Mouse (Mus musculus): ENCODE measurements around the gene Mkrn2os. TPM values are rescaled to one million over a fixed set of nuclear protein-coding genes. Genes with fewer than 3 reads are reported as not detected.
A peak's percentile ranks its signal among the peaks of the same experiment; 100 is the strongest.

The Mkrn2os gene
- total and polyA plus RNA-seq, 3 experiments, result not detected

DNA sequence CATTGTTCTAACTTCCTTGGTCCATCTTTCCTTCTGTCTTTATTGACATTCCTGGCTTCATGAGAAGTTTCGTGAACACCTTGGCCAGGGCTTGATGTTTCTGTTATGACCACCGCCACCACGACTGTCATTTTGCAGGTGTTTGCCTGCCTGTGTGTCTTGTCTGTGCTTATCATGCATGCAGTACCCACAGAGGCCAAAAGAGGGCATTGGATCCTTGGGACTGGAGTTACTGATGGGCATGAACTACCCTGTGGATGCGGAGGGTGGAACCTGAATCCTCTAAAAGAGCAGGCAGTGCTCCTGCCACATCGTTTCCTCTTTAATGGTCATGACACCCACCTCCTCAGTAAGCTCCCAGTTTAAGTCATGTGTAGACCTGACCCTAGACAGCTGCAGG is 46.1 kb downstream of the Mkrn2os start:
- peak; percentile 82 for DNase-seq (ENCODE audit: extremely low read depth)
- Histone ChIP-seq H3K4me2 (ENCODE audit: insufficient read depth, low read depth, poor library complexity, severe bottlenecking) (no peak overlapping the region), H3K79me2 (replicated peaks; ENCODE audit: control insufficient read depth, extremely low read depth, insufficient read depth, poor library complexity, severe bottlenecking) (no peaks in the 10 kb centered on the region; the same call in 1 of the 2 replicates), H3K4me3 (replicated peaks in 1 of 3; ENCODE audit: low read depth in 2 of 3, low read length in 2 of 3, poor library complexity in 1 of 3) (no peak overlapping the region), H3K36me3 (replicated peaks in 1 of 2; ENCODE audit: control insufficient read depth in 1 of 2, insufficient read depth in 1 of 2, low read length in 1 of 2) (peaks cover 11 to 46% of the 10 kb centered on the region in 2 experiments), H3K9me3 (replicated peaks; ENCODE audit: low read length) (no peaks in the 10 kb centered on the region), H3K27ac (ENCODE audit: insufficient read depth, low read depth) (no peak overlapping the region), H3K4me1 (ENCODE audit: control insufficient read depth in 1 of 2, insufficient read depth in 2 of 2) (peaks cover 6 to 60% of the 10 kb centered on the region in 2 experiments), H3K9ac (ENCODE audit: insufficient read depth, low read depth) (no peak overlapping the region), H3K27me3 (replicated peaks) (no peaks in the 10 kb centered on the region)
- dilution Hi-C loops (cut with MboI; ENCODE audit: extremely low pct_ligation_motif_present, extremely low pct_unique_long_range_greater_than_20kb, low sequenced_read_pairs), result no loop called here
- in situ Hi-C loops (cut with MboI; ENCODE audit: low pct_ligation_motif_present, low pct_unique_long_range_greater_than_20kb, low sequenced_read_pairs), result loop anchor here (10.0 to 25.0 kb wide), 2 partner anchors 159 to 491 kb away; no protein-coding TSS in a partner anchor
- TF ChIP-seq E2F4 (IDR thresholded peaks at IDR 0.05; ENCODE audit: insufficient replicate concordance, low read depth, low read length), result no peak
- peak; percentile 79 for TF ChIP-seq RAD21 (IDR thresholded peaks at IDR 0.05; ENCODE audit: low read depth, low read length)
- no peak for TF ChIP-seq POLR2AphosphoS2 (IDR thresholded peaks at IDR 0.05; ENCODE audit: low read depth, low read length)
- peak; percentile 67 for TF ChIP-seq SMC3 (IDR thresholded peaks at IDR 0.05; ENCODE audit: low read depth, low read length)
- peak; percentile 65 to 80 for TF ChIP-seq CTCF (conservative IDR thresholded peaks at IDR 0.05 in 1 of 2, IDR thresholded peaks at IDR 0.05 in 1 of 2; ENCODE audit: low read depth in 2 of 2, low read length in 2 of 2)
- no peak for TF ChIP-seq NRF1 (IDR thresholded peaks at IDR 0.05; ENCODE audit: low read depth, low read length)
- TF ChIP-seq ZC3H11A (IDR thresholded peaks at IDR 0.05; ENCODE audit: low read depth, low read length), result no peak
- TF ChIP-seq CHD2 (IDR thresholded peaks at IDR 0.05; ENCODE audit: low read length), result no peak
- no peak for TF ChIP-seq TBP (conservative IDR thresholded peaks at IDR 0.05; ENCODE audit: low read depth, low read length)
- no peak for TF ChIP-seq ZMIZ1 (IDR thresholded peaks at IDR 0.05; ENCODE audit: low read depth, low read length)

DNA sequence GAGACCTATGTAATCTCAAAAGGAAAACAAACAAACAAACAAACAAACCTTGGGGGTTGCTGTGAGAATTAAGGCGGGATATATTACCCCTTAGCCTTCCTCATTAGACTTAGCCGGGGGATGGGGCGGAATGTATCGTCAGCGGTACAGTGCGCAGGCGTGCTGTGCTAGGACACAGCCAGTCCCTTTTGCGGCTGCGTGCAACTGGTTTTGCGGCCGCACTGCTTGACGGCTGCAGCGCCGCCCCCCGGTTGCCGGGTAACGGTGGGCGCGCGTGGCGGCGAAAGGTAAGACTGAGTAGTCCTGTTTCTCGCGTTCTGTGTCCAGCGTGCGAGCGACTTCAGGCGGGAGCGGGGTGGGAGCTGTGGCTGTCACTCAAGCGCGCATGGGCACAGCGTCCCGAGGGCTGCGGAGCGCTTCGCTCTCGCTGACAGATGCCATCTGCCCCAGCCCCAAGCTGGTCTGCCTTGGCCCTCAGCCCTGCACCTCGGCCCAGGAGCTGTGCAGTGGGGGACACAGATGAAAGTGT is 47.9 kb downstream of the Mkrn2os start, which contains the start of gene Tsen2:
Gene Tsen2, plus strand, starts transcription at position 223 of the 529 bp plus-strand sequence.
- dilution Hi-C loops (cut with MboI; ENCODE audit: extremely low pct_ligation_motif_present, extremely low pct_unique_long_range_greater_than_20kb, low sequenced_read_pairs), result no loop called here
- H3K4me1 ChIP-seq (ENCODE audit: control insufficient read depth in 1 of 2, insufficient read depth in 2 of 2), result peaks cover 6 to 61% of the 10 kb centered on the region in 2 experiments
- peaks cover 7 to 32% of the 10 kb centered on the region in 2 experiments for H3K36me3 ChIP-seq (replicated peaks in 1 of 2; ENCODE audit: control insufficient read depth in 1 of 2, insufficient read depth in 1 of 2, low read length in 1 of 2)
- in situ Hi-C loops (cut with MboI; ENCODE audit: low pct_ligation_motif_present, low pct_unique_long_range_greater_than_20kb, low sequenced_read_pairs), result loop anchor here (10.0 to 25.0 kb wide), 2 partner anchors 157 to 490 kb away; no protein-coding TSS in a partner anchor
- peak; percentile 97 for DNase-seq (ENCODE audit: extremely low read depth)
- H3K4me2 ChIP-seq (ENCODE audit: insufficient read depth, low read depth, poor library complexity, severe bottlenecking), result peak within 1 kb of the TSS; percentile 74
- peak within 1 kb of the TSS; percentile 85 to 93 (median 85) for H3K4me3 ChIP-seq (replicated peaks in 1 of 3; ENCODE audit: low read depth in 2 of 3, low read length in 2 of 3, poor library complexity in 1 of 3)
- H3K9ac ChIP-seq (ENCODE audit: insufficient read depth, low read depth), result peak within 1 kb of the TSS; percentile 74
- H3K27me3 ChIP-seq (replicated peaks), result no peaks in the 10 kb centered on the region
- H3K9me3 ChIP-seq (replicated peaks; ENCODE audit: low read length), result no peaks in the 10 kb centered on the region
- no peaks in the 10 kb centered on the region; the same call in 1 of the 2 replicates for H3K79me2 ChIP-seq (replicated peaks; ENCODE audit: control insufficient read depth, extremely low read depth, insufficient read depth, poor library complexity, severe bottlenecking)
- peak within 1 kb of the TSS; percentile 50; the same call in 1 of the 2 replicates for H3K27ac ChIP-seq (ENCODE audit: insufficient read depth, low read depth)
- TF ChIP-seq MXI1 (IDR thresholded peaks at IDR 0.05; ENCODE audit: low read depth, low read length) (peak; percentile 97), ELF1 (IDR thresholded peaks at IDR 0.05; ENCODE audit: low read depth, low read length) (peak; percentile 56; the same call in 1 of the 2 replicates), HCFC1 (IDR thresholded peaks at IDR 0.05; ENCODE audit: low read depth, low read length) (peak; percentile 78), RAD21 (IDR thresholded peaks at IDR 0.05; ENCODE audit: low read depth, low read length) (no peak), KAT2A (IDR thresholded peaks at IDR 0.05; ENCODE audit: insufficient replicate concordance, low read length) (0 out of 2 replicates have a peak, but pooled peaks have one; percentile 69), JUND (conservative IDR thresholded peaks at IDR 0.05; ENCODE audit: low read depth, low read length) (no peak), USF2 (conservative IDR thresholded peaks at IDR 0.05; ENCODE audit: low read depth, low read length) (no peak), BHLHE40 (IDR thresholded peaks at IDR 0.05; ENCODE audit: low read depth, low read length) (no peak), NELFE (IDR thresholded peaks at IDR 0.05; ENCODE audit: low read depth, low read length) (peak; percentile 67; the same call in 1 of the 2 replicates), MAZ (IDR thresholded peaks at IDR 0.05; ENCODE audit: low read depth, low read length) (no peak), SMC3 (IDR thresholded peaks at IDR 0.05; ENCODE audit: low read depth, low read length) (no peak), TCF12 (IDR thresholded peaks at IDR 0.05; ENCODE audit: low read depth, low read length) (peak; percentile 75; the same call in 1 of the 2 replicates), CHD1 (IDR thresholded peaks at IDR 0.05; ENCODE audit: low read depth, low read length) (no peak), JUN (IDR thresholded peaks at IDR 0.05; ENCODE audit: insufficient read depth, low read depth, low read length) (no peak), NRF1 (IDR thresholded peaks at IDR 0.05; ENCODE audit: low read depth, low read length) (peak; percentile 93), ZKSCAN1 (IDR thresholded peaks at IDR 0.05; ENCODE audit: borderline replicate concordance, low read depth, low read length) (no peak), ZMIZ1 (IDR thresholded peaks at IDR 0.05; ENCODE audit: low read depth, low read length) (0 out of 2 replicates have a peak, but pooled peaks have one; percentile 52), PAX5 (IDR thresholded peaks at IDR 0.05; ENCODE audit: low read length) (no peak), POLR2A (IDR thresholded peaks at IDR 0.05; ENCODE audit: low read depth, low read length) (peak; percentile 84), MYC (IDR thresholded peaks at IDR 0.05; ENCODE audit: low read depth, low read length) (peak; percentile 46; the same call in 1 of the 2 replicates), E2F4 (IDR thresholded peaks at IDR 0.05; ENCODE audit: insufficient replicate concordance, low read depth, low read length) (no peak), CTCF (conservative IDR thresholded peaks at IDR 0.05 in 1 of 2, IDR thresholded peaks at IDR 0.05 in 1 of 2; ENCODE audit: low read depth in 2 of 2, low read length in 2 of 2) (no peak), TBP (conservative IDR thresholded peaks at IDR 0.05; ENCODE audit: low read depth, low read length) (0 out of 2 replicates have a peak, but pooled peaks have one; percentile 46), MEF2A (IDR thresholded peaks at IDR 0.05; ENCODE audit: borderline replicate concordance, low read depth, low read length) (no peak; the same call in 1 of the 2 replicates), MAFK (IDR thresholded peaks at IDR 0.05; ENCODE audit: insufficient replicate concordance, low read length) (no peak), SIN3A (IDR thresholded peaks at IDR 0.05; ENCODE audit: low read length) (peak; percentile 76; the same call in 1 of the 2 replicates), EP300 (IDR thresholded peaks at IDR 0.05; ENCODE audit: low read length) (no peak)
